Mouse (Mus musculus) cerebellum, adult 18-20 months (tissue): ENCODE data around the gene Fen1.
"Not testable (repeated sequence)": the region's sequence is repeated elsewhere in the genome, so short reads cannot be mapped to it uniquely, and the experiment has no call there.

Source experiments
- DNase-seq, 2 experiments: peaks; one replicate each; pipeline ENCODE4 v3.0.0; 2021

Fen1 gene

DNA sequence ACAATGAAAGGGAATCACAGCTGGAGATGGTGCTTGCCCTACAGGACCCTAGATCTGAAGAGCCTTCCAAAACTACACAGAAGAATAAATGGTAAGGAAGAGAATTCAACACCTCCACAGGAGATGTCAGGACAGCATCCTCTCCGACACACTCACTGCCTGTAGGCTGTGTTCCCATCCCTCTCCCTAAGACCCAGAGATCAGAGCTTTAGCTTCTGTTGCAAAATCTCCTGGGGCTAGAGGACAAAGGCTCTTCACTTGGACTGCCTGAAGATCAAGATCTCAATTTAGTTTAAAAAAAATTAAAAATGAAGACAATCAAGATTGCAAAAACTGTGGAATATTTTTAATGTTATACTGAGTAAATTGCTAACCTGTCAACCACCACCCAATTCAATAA is 27.5 kb downstream of the Fen1 start:
- no peak for DNase-seq

DNA sequence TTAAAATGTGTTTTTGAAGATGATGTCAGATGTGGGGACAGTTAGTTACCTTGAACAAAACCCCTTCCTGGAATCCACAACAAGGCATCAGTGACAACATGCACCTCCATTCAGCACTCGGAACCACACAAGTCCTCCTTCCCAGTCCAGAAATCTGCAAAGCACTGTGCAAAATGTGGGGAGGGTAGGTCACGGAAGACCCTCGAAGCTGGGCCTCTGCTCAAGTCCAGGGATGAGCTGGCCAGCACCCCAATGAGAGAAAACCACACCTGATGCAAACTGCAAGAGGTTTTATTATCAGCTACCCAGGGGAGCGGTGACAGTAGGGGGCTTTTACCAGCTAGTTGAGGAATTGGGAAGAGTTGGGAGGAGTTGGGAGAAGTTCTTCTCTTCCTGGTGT is 29.0 kb downstream of the Fen1 start:
- DNase-seq: no peak

DNA sequence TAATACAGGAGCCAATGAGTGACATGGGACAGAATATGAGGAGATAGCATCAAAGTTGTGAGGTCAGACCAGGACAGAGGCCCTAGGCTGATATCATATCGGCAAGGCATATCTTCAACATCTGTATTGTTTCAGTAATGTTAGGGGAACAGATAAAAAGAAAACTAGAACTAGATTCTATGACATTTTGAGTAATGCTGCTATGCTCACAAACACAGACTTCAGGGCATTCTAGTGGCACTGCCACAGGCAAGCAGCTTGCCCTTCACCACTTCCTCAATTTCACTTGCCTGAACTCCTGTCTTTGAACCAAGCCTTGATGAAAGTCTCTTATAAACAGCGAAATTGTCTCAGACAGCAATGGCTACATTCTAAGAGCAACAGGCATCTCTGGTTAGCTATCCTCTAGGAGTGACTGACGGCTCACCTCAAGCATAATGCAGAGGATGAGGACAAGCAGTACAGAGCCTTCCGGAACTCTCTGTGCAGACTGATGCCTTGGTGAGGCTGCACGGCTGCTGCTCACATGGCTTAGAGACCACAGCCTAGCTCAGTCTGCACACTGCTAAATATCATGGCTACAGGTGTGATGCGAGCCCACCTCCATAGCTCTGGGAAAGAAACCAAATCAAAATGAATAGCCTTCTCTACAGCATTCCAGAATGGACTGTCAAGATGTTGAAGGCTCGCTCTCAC is 30.0 kb downstream of the Fen1 start:
- DNase-seq: no peak

DNA sequence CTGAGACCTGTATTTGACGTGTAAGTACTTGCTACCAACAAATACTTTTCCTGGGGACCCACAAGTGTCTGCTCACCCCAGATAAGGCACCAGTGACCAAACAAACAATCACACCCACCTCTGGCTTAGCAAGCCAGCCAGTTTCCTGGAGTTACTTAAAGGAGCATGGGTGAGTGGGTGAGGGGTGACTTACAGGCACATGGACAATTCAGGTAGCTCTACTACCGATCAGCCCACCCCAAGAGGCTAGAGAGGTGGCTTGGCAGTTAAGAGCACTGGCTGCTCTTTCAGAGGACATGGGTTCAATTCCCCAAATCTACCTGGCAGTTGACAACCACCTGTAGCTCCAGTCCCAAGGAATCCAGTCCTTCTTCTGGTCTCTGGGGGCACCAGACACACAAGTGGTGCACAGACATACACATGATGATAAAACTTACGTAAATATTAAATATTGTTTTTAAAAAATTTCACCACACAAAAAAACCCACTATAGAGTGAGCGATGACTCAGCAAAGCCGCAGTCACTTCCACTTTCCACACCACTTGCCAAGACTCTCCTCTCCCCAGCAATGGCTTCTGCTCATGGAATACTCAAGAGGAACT is 30.8 kb downstream of the Fen1 start:
- DNase-seq: no peak

DNA sequence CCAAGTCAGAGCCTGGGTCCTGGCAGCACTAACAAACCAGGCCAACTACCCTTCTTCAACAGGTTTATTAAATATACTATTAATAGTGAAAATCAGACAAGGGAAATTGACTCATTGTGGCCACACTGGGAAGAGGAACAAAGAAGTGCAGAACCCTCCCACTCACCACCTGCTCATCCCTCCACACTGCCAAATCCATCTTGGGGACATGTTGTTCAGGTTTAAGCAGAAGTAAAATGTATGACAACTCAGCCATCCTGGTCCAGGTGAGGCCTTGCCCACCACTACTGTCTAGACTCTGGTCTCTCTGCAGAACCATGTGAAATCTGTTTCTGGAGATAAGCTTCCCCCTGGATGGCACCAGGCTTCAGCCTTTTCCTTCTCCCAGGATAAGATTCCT is 32.1 kb downstream of the Fen1 start:
- DNase-seq: peak in 1 of 2 experiments; percentile 44

DNA sequence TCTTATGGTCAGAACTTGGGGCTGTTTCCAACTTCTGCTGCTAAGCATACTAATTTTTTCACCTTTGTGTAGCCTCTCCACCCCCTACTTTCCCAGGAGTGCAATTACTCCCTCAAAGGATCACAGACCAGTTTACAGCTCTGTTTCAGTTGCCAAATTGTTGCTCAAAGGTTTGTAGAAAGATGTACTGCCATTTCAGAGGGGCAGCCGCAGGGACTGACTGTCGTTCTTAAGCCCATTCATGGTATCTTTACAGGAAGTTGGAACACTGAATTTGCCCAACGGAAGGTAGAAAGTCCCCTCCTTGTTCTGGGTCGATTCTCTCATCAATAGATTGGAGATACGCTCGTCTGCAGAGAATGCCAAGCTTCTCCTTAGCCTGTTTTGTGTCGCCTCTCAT is 32.6 kb downstream of the Fen1 start:
- no peak for DNase-seq

DNA sequence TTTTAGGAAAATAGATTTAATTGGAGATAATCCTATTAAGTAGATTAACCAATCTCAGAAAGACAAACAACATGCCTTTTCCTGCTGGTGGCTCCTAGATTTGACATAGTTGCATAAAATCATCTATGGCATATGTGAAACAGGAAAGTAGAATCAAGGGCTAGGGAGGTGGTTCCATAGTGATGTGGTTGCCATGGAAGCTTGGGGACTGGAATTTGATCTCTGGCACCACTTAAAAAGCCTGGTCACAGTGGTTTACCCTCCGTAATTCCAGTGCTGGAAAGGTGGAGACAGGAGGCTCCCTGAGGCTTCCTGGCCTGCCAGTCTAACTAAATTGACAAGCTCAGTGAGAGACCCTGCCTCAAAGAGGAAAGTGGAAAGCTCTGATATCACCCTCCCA is 33.5 kb downstream of the Fen1 start:
- no peak for DNase-seq

DNA sequence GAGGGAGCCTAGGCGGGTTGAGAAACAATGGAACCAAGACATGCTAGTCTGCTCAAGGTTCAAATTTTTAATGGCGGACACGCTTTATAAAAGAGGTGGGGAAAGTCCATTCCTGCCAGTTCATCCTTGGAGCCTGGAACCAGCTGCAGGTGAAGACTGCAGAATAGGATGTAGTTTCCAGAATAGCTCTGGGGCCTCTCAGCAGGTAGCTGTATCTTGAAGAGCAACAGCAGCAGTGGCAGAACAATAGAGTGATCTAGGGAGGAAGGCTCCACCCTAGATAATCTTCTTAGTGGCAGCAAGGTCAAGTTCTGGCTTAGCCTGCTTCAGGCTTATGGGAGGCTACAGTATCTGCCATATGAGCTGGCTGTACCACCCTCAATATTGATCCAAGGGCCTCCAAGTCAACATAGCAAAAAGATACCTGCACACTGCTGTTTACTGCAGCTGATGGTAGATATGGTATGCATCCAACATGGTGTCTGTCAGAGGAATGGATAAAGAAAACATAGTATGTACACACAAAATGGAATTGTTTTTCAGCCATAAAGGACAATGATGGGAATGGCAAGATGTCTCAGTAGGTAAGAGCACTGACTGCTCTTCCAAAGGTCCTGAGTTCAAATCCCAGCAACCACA is 34.2 kb downstream of the Fen1 start:
- not testable (repeated sequence) for DNase-seq

DNA sequence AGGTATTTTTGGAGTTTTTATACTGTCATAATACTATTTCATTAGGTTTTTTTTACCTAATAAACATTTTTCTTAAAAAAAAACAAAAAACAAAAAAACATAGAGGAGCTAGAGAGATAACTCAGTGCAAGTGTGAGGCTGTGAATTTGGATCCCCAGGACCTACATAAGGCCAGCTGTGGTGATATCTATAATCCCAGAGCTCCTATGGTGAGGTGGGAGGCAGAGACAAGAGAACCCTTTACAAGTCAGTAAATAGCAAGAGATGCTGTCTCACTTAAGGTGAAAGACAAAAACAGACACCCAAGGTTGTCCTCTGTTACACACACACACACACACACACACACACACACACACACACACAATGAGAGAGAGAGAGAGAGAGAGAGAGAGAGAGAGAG is 34.8 kb downstream of the Fen1 start:
- no peak for DNase-seq

DNA sequence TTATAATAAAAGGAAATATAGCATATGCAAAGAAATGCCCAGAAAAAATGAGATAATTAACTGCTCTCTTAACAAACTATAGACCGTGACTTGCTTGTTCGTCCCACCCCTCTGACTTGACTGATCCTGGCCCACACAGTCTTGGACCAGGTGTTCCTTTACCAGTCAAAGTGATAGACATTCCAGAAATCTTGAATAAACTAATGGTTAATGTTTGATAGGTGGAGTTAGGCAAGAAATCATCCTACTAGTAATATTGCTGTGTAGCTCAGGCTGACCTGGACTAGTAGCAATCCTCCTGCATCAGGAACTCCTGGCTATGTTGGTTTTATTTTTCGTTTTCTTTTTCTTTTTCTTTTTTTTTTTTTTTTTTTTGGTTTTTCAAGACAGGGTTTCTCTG is 35.5 kb downstream of the Fen1 start:
- DNase-seq: no peak

DNA sequence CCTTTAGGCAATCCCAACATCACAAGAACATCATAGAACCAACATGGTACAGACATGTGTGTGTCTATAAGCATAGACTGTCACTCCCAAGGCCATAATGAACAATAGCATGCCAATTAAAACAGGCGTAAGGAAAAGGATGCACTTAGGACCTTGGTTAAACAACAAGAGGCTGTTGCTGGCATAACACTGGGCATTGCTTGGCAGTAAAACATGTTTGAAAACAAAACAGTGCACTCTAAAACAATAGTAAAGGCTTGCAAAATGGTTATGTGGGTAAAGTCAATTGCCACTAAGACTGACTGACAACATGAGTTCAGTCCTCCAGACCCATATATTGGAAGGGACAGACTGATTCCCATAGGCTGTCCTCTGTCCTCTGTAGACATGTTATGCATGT is 36.0 kb downstream of the Fen1 start:
- DNase-seq: no peak

DNA sequence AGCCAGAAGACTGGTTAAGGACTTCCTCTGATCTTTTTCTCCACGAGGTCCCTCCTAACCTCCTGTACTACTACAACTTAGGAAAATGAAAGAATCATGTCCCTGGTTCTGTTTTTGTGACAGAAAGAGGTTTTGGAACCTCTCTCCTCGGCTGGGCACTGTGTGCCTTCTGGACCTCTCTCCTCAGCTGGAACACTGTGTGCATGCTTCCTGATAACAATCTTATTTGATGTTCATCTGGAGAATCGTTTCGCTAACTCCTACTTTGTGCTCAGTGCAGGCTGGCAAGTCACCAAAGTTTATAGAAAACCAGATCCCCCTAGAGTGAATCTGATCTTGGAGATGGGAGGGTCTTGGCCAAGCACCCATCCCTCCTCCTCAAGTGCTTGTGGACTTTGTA is 36.9 kb downstream of the Fen1 start:
- DNase-seq: no peak

DNA sequence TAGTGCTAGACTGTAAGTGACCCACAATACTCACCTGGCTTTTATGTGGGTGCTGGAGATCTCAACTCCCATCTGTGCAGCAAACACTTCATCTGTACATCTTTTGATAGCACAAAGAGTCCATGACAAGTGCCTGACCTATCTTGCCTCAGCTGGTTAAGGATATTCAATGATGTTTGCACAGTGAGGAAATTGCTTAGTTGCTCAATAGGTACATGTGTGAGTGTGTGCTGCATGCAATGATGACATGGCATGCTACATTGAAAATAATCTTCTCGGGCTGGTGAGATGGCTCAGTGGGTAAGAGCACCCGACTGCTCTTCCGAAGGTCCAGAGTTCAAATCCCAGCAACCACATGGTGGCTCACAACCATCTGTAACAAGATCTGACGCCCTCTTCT is 38.0 kb downstream of the Fen1 start:
- DNase-seq: not testable (repeated sequence)

DNA sequence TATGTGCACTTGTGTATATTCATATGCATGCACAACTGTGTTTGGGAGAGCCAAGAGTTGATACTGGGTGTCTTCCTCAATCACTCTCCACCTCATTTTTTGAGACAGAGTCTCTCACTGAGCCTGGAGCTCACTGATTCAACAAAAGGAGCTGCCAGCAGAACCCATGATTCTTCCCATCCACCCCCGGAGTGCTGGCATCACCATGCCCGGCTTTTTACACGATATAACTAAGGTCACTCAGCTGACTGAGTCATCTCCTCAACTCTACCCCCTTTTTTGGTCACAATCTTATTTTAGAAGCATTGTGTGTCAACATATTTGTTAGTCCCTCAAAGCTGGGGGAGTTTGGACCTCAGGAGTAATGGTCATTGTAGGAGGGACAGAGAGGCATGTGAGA is 40.1 kb downstream of the Fen1 start:
- DNase-seq: no peak

DNA sequence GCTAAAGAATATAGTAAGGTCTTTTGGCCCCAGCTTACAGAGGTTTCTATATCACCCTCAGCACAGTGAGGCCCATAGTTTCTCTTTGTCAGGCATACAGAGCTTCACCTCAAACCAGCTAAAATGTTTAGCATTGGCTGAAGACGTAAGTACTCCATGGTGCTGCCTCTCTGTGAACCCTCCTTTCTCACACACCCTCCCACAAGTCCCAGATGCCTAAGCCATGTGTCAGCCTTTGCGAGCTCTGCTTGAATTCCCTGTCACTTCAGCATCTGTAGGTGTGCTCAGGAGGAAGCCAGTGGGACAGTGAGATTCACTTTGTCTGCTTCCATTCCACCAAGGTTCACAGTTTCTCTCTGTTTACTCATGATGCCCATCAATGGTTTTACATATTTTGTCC is 46.2 kb downstream of the Fen1 start:
- no peak for DNase-seq

DNA sequence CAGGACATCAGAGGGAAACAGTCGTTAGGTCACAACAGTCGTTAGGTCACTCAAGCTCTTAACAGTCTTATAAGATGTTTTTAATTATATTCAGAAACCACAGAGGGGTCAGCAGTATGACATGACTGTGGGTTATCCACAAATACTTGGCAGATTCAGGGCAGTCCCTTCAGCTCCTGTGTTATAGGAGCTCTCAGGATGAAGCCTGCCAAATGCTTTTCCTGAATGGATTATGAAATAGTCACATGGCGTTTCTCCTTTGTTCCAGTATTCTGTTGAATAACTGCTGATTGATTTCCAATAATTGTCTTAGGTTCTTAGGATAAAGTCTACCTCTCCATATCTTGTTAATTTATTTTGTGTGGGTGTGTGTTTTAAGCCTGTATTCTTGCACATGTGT is 54.8 kb downstream of the Fen1 start:
- no peak for DNase-seq
